Mouse (Mus musculus) inflammation-experienced regulatory T-cells, adult 6 months (primary cell): ENCODE measurements at regions not wholly inside any gene's neighbourhood (a gene's known extent, or its start where the extent isn't known, plus 50 kb on each side); places are given as distances from the start of the nearest gene placed in this dataset.

Experiments
- ATAC-seq: one replicate; pipeline ENCODE4 v1.8.0; 2017

DNA sequence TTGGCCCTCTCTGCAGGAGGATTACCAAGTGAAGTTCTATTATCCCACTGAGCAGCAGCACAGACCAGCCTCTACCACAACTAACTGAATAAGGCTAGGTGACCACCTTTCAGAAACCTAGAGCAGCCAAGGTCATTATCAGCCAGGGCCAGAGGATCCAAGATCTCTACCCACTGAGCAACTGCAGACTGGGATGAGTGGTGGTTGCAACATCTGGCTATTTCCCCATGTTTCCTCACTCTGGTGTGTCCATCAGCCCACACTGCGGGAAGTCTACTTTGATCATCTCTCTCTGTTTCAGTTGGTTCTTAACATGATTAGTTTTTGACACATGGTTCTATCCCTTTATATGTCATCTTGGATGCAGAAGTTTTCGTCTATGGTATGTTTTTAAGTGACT lies 157.2 kb downstream of the Cog6 start:
- ATAC-seq, result no peak

DNA sequence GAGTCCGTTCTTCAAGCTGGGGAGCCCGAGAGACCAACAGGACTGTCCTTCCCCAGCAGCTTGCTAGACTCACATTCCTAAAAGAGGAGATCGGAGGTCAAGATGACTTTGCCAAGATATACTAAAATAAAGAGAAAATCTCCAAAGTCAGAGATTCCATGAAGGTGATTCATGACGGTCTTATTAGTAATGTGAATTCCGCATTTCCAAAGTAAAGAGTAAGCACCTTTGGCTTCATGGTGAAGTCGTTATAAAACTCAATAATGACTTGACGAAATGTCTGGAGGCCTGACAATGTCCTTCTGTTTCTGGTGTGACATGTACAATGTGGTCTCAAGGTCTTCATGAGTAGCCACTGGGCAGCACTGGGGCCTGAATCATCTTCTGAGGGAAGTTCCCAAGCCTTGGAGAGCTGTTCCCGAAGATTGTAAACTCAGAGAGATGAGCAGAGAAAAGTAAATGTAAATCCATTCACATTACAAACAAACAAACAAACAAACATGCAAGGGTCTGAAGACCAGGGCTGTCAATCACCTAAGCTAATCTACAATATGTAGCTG lies 157.7 kb downstream of the Cog6 start:
- no peak for ATAC-seq

DNA sequence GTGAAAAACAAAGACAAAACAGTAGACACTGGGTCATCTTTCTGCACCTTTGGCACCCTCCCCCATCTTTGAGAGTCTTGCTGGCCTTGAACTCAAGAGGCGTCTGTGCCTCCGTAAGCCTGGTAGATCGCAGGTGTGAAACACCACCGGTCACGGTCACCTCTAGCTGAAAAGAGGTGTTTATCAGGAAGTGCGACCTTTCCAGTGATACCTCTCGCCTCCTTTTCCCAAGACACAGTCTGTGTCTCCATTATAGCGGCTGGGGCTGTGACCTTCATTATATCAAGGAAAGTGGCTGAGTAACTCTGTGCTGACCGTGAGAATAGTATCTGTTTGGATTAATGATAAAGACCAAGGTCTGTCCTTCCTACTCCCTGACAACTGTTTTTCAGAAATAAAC lies 158.8 kb downstream of the Cog6 start:
- ATAC-seq, result no peak

DNA sequence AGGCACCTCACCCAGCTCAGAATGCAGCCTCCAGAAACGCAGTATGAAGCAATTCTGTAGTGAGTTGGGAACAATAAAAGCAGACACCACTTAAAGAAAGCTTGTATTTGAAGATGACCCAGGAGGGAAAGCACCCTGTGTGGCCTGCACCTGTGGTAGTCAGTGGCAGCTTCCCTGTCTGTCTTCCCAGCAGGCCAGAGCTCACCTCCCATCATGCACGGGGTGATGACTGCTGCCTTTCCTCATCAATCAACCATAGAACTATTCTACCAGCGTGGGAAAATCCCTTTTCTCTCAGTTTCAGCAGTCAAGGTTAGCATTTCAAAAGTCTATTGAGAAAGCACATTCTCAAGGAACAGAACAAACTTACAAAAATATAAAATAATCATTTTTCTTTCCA lies 160.0 kb downstream of the Cog6 start:
- peak; percentile 75 for ATAC-seq

DNA sequence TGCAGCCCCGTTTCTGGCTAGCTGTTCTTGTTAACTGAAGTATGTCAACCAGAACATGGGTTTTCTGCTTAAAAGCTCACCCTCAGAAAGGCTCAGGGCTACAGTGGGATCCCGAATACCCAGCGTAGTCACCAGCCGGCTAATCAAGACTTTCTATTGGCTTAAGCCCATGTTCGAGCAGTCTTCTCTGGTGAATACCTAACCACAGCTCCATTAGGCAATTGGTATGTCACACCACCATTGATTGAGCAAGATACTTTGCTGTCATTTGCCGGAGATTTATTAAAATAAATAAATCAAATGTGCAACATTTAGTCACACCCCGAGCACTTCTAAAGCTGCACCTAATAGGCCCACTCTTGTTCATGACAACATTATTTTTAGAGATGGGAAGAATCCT lies 162.5 kb downstream of the Cog6 start:
- ATAC-seq, result no peak

DNA sequence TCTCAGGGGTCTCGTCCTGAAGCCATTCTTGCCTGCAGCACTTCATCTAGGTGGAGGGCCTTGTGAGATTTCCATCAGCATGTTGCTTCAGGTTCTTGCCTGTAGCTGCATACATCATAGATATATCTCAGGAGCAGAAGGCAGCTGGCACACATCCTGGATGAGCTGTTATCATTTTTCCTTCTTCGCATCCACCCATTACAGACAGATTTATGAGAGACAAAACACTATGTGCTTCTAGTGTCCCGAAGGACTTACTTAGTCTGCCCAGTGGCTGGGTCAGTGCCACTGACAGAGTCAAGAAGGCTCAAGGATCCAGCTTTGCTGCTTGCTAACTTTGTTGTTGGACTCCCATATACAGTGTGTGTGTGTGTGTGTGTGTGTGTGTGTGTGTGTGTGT lies 163.9 kb downstream of the Cog6 start:
- ATAC-seq, result no peak

DNA sequence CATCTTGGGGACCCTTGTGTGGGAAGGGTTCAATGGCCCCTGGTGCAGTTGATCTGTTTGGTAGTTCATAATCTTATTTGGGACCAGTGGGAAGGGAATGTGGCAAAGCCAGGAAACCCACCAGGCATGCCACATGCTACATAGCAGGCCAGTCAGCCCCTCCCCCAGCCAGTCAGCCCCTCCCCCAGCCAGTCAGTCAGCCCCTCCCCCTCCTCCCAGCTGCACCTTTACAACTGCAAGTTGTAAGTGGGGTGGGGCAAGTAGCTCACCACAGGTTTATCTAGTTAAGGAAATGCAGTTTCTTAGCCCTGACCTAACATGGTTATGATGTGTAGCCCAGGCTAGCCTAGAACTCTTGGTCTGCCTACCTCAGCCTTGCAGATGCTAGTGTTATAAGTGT lies 171.9 kb downstream of the Cog6 start:
- ATAC-seq, result no peak

DNA sequence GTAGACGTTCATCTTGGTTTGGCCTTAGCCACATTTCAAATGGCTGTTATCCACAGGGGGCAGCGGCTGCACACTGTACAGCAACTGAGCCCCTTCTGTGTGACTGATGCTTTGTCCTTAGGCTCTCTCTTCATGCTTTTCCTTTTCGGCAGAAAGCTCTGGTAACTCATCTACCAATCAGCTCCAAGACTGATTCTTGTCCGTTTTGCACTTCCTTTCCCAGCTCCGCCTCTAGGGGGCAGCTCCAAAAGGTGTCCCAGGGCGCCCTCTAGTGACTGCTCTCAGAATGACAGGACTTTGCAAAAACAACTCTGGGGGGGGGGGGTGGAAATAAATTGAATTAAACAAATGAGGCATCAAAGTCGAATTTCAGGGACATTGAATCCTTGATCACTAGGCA lies 173.0 kb downstream of the Cog6 start:
- peak; percentile 64 for ATAC-seq

DNA sequence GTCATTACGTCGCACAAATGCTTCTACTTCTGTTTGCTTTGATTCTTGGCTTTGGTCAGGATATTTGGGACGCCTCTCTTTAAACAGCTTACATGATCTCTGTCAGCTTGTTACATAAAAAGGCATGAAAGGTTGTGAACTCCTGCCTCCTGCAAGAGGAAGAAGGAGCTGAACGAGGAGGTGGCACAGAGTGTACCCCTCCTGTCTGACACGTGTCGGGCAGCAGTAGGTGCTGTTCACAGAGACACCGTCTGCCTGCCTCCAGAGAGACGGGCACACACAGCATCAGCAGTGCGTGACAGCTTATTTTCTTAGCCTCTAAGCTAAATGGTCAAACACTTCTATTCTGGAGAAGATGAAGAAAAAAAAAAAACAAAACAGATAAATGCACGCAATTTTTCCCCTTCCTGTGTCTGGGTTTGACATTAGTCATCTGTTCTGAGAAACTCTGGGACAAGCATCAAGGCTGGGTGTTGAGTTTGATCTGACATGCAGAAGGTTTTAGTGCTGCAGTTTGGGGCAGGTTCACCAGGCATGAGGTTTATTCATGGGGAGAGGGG lies 174.1 kb downstream of the Cog6 start:
- ATAC-seq, result no peak

DNA sequence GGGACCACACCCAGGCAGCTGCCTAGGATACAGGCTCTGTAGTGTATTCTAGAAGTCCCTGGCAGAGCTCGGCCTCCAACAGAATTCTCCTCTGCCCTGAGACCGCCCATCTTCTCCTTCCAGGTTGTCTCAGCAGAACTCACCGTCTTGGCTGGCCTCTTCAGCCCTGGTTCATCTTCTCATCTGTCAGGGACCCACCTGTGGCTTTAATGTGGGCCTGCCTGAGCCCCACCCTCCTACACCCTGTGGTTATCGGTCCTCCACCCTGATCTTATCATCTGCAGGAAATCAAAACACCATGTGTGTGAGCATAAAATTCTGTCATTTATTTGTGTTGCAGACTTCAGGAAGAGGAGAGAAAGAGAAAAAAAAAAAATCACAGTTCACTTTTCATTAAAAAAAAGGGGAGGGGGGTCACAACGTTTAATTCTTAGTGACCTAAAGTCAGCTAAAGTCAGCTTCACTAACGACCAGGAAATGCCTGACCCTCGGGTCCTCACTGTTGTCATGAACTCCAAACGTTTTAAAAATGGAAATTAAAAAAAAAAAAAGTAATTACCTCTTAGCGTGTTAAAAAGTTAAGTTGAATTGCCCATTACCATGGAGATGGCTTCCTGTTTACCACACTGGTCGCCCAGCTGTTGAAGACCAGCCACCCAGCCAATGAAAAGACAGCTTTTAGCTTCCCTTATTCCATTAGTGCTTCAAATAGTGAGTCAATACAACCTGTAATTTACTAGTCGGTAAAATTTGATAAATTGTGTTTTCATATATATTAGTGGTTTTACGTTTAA lies 176.7 kb downstream of the Cog6 start:
- peak; percentile 78 for ATAC-seq

DNA sequence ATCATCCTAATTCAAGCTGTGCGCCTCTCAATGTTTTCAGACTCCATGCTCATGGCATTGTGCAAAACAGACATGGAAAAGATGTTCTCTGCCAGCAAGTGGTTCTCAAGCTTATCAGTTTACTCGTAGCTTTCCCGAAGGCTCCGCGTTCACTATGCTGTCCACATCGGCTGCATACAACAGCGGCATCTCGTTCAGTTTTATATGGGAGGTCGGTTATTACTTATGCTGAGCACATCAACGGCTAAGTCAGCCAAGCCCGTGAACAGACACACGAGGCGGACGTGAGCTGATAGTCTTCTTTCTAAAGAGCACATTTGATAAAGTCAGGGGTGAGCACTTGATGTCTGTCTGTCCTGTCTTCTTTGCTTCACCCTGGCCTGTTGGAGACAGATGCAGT lies 179.0 kb downstream of the Cog6 start:
- no peak for ATAC-seq

DNA sequence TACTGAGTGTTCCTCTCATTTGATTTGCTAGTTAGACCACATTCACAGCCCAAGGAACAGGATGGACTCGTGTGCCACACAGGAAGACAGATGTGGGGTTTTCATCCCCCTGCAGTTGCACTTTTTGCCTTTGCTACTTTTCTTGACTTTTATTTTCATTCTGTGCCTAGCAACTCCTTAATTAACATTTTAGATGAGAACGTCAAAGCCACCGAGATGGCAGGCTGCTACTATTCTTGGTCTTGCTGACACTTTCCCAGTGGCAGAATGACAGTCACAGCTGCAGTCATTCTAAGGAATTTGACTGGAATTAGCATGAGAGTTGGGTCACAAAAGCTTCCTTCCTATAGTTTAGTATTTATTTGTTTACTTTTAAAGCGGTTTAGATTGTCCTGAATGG lies 179.5 kb downstream of the Cog6 start:
- peak; percentile 18 for ATAC-seq

DNA sequence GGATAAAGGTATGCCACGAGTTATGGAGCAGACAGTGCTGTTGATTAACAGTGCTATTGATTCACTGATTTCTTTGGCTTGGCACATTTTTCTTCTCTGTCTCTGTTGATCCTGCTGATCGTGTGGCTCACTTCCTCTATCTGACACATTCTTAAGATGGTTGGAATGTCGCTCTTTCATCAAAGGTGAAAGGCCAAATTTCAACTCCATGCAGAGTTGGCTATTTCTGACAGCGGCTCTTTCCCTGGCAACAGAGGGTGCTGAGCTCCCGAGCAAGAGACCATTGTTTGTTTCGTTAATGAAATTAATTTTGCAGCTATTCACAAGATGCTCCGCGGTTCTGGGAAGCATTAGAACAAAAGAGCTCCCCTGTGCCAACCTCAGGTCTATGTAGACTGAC lies 180.3 kb downstream of the Cog6 start:
- ATAC-seq, result no peak

DNA sequence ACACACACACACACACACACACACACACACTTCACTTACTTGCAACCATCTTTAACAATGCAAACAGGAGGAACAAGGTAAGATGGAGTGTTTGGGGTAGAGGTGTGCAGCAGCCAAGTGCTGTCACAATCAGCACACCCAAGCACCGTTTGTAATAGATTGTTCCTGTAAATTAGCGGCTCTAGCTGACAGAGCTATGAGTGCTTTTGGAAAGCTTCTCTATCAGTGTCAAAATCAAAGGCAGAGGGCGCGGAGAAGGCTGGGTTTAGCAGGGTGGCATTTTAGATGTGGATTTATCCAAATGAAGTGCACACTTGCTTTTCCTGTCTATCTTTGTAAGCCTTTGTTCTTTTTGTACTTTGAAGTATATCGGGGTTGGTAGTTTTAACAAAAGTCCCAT lies 184.6 kb downstream of the Cog6 start:
- ATAC-seq, result no peak

DNA sequence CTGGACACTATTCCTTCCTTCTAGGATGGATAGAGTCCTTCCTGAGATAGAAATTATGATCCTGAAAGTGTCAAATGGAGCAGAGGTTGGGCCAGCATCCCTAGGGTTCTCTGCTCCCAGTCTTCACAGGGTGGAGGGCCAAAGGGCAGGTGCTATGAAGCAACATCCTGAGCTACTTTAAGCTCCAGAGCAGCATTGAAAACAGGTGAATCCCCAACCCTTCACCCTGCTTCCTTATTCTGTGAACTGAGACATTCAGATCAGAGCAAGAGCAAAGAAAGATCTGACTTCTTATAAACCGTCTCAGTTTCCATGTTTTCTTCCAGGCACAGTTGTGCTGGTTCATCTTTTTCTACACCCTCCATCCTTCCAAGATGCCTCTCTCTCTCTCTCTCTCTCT lies 185.1 kb downstream of the Cog6 start:
- ATAC-seq, result peak; percentile 76

DNA sequence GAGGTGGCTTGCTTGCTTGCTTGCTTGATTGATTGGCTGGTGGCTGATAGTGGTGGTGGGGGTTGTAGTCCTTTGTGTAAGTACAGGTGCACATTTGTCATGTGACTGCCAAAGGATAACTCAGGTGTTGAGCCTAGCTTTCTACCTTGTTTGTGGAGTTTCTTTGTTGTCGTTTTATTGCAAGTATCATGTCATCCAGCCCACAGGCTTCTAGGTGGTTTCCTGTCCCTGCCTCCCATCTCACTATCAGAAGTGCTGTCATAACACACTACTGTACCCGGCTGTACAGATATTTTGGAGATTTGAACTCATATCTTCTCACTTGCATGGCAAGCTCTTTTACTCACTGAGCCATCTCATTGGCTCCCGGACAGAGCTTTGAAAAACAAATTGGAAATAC lies 186.9 kb downstream of the Cog6 start:
- peak; percentile 72 for ATAC-seq

DNA sequence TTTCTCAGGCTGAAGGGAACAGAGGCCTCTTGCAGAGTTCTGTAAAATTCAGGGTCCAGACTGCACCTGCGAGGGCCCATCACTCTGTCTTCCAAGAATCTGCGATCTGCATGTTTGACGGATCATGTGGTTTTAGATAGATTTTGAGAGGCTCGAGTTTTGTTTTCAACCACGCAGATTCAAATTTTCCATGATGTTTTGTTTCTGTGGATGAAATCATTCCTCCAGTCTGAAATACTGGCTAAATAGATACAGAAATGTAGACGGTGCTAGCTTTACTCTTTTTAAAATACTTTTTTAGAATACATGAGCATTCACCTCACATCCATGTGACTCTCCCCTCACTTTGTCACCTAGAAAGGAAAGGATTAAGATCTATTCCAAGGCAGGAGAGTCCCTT lies 188.0 kb downstream of the Cog6 start:
- no peak for ATAC-seq

DNA sequence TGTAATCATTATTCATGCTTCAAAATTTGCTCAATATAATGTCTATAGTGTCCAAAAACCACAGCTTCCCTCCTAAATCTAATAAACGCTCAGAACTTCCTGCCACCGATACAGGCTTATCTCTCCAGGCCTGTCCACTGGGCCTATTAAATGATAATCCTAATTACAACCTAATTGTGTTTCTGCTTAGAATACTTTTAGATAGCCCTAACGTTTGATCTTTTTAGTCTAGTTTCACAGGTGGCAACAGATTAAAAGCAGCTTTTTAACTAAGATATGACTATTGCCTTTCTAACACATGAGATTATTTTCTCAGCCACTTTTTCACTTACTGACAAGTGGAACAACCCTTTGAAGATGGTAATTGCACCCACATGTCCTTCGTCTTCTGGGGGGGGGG lies 188.6 kb downstream of the Cog6 start:
- no peak for ATAC-seq

DNA sequence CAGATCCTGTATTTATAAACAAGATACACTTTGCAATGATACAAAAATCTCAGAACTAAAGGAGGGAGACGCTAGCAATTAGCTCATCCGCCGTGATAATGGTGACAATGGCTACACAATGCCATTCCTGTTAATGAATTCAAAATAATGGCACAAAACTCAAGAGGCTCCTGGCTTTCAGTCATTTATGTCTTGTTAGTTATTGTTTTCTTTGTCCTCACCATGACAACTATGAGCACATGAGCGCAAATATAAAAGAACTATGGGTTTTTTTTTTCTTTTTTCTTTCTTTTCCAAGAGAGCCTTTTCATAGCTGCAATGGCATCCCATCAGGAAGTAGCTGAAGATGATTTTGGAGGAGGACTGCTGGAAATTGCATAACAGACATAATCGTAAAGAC lies 194.2 kb downstream of the Cog6 start:
- no peak for ATAC-seq

DNA sequence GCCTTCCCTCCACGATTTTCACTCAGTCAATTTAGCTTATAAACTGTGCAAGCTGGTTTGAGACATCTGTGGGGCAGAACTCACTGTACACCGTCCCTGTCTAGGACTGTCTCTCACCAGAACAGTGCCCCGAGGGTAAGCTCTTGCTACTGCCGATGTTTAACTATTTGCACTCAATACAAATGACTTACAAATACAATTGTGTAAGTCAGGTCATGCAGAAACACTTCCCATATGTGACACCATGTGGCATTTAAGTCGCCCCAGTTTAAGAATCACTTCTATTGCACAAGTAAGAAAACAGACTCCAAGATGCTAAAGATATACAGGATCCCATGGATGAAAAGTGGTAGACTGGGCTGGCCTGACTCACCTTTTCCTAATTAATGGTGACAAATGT lies 195.6 kb downstream of the Cog6 start:
- no peak for ATAC-seq

DNA sequence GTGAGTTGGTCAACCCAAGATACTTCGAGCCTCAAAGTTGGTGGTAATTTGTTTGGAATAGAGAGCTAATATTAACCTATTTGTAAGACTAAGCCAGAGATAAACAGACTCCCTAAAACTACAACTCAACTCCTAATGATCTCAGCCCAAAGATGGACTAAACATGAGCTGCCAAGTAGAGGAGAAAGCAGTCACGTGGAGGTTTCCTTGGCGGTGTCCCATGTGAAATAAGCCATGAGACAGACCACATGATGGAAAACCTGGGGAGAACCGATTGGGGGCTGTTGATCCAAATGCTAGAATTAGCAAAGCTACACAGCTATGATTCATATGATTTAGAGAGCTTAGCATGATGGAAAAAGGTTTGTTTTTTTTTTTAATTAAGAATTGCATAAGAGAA lies 198.6 kb downstream of the Cog6 start:
- ATAC-seq, result no peak

DNA sequence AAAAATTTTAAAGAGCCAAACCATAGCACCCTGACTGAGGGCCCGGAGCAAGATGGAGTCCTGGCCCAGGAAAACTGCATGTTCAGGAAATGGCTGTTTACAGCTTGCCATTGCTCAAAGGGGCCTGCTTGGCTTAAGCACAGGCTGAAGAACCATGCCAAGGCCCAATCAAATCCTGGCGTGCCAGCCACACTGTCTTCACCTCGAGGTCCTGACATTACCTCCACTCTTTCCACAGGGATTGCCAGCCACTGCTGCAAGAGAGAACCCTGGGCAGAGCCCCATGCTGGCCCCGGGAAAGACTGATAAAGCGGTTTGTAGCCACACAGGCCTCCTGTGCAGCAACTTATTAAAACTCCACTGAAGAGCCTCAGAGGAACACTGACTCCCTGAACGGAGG lies 199.6 kb downstream of the Cog6 start:
- no peak for ATAC-seq

DNA sequence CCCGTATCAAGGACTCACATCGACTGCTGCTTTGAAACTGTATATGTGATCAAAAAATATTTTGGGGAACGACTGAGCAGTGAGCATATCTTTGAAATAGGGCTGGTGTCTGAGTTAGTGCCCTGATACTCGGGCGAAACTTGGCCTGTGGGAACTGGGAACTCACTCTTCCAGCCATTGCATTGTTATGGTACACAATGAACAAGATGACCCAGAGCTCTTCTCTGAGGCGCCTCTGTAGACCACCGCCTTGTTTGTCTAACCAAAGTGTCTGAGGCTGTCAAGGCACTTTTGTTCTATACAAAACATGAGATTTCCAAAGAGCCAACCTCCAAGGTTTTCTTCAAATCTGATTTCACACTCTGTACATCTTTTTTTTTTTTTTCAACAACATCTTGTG lies 201.5 kb downstream of the Cog6 start:
- no peak for ATAC-seq

DNA sequence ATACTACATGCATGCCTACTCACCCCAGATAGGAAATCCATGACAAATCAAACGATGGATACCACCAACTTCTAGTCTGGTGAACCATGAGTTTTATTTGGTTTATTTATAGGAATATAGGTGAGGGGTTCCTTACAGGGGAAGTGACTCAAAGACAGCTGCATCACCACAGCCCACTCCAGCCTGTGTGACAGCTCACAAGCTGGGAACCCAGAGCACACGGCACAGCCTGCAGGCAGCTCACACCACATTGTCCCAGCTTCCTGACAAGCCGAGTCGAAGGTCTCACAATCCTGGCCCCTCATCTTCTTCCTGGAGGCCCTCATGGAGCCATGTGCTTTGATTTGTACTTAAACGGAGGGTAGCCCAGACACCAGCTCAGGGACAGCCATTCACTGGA lies 214.7 kb downstream of the Cog6 start:
- ATAC-seq, result no peak

DNA sequence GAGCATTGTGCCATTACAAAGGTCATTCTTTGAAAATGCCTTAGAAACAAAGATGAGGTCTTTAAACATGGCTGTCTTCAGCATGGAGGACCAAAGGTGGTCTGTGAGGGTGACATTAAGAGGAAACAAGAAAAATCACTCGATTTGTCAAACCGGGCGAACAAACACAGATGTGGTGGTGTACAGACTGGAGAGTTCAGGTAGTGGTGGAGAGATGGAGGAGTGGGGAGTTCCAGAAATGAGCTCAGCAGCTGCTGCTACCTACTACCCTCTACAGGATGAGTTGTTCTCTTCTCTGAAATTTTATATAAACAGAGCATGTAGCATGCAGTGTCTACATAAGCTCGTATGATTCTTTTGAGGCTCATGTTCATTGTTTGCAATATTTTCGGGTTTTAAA lies 215.6 kb downstream of the Cog6 start:
- ATAC-seq, result peak; percentile 44
